Mouse (Mus musculus): ENCODE results near the gene Cdkn1c.

DNA sequence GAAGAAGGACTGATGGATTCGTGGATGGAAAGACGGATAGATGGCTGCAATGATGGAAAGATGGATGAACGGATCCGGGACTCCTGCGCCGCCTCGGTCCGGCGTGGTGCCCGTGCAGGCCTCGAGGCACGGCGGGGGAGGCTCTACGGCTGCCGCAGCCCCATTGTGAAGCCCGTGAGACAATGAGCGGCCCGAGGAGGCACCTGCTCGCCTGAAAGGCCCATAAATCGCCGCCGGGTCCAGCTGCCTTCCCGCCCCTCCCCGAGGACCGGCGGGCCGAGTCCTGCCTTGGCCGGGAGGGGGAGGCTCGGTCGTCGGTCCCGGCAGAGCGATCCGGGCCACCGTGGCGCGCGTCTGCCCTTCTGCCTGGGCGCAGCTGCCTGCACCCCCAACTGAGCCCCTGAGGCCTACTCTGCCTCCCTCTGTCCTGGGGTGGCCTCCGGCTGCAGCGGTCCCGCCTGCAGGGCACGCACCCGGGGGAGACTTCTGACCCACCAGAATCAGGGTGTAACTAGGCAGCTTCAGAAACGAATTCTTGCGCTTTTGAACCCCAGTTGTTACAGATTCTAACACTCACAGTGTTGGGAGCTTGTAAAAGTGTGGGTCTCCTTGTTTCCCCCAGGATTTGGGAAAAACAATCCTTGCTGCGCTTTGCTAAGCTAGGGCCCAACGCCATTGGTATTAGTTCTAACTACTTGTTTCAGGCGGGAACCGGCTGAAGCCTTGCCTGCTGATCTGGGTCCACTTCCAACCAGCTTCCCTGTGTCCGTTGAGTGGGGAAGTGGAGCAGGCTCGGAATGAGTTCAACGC lies 15.0 kb downstream of the Cdkn1c start:
- no peak for TF ChIP-seq CTCF (IDR thresholded peaks at IDR 0.05; ENCODE audit: low read depth, low read length)
- no peak for TF ChIP-seq POLR2A (IDR thresholded peaks at IDR 0.05; ENCODE audit: extremely low read depth, insufficient read depth, low read length)
